Mouse (Mus musculus) lung, adult 10 weeks (tissue): ENCODE data around the gene Fn3krp. TPM values are rescaled to one million over a fixed set of nuclear protein-coding genes. Genes with fewer than 3 reads are reported as not detected.

Source experiments
- polyA plus RNA-seq: library from polyadenylated mRNA; stranded (reverse); fragments of 350-450 nt; fragmentation: Illumina TruSeq; extraction: RNeasy Lipid Tissue Mini Kit (QIAGEN cat#74804); gene quantifications from one replicate; pipeline ENCODE4 v1.2.3, GENCODE M21; 2014; ENCODE audit warnings: low read depth, low replicate concordance; ENCODE audit not compliant: insufficient read depth

The Fn3krp gene
- polyA plus RNA-seq, result 5.9 TPM

DNA sequence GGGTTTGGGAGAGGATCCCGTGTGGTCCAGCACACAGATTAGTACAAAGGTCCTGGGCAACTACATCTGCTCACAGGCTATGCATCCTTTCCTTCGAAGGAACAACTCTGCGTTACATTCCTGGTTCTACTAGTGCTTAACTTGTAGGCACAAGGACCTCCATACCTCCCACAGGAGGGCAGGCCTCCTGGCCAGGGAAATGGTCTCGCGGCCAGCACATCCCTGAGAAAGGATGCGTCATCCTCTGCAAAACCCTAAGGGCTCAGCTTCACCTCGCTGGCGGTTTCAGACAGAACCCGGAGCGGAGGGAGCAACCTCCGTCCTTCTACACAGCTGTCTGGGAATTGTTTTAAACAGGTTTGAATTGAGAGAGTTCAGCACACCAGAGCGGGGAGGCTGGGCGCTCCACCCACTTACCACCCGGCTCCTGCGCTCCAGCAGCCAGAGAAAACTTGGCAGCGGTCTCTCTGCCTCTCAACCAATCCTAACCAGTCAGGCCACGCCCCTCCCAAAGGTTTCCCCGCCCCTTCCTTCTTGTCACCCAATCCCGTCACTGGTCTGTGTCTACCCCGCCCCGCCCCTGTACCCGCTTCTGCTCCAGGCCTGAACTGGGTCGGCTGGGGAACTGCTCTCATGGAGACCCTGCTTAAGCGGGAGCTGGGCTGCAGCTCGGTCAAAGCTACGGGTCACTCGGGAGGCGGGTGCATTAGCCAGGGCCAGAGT lies at the start of gene Fn3krp:
Gene Fn3krp, plus strand, starts transcription at position 572 of the 723 bp plus-strand sequence.

GRCm38 (mm10) chr11:121387750-121388553 lies 33.2 kb upstream of the Fn3krp start, which contains the start of gene Rab40b:
Gene Rab40b, minus strand, starts transcription at chr11:121388251.

GRCm38 (mm10) chr11:121434156-121435155 lies 13.3 kb downstream of the Fn3krp start, which contains the start of gene Fn3k:
Gene Fn3k, plus strand, starts transcription at chr11:121434913.

GRCm38 (mm10) chr11:121451753-121452635 lies 30.8 kb downstream of the Fn3krp start, which contains the start of gene Tbcd:
Gene Tbcd, plus strand, starts transcription at chr11:121451949.

Other genes starting within 250 kb of the Fn3krp start
- 6.6 TPM for gene Hexdc, start 217.0 kb upstream of the Fn3krp start, polyA plus RNA-seq
- gene Ogfod3, start 216.7 kb upstream of the Fn3krp start, polyA plus RNA-seq, result 14.5 TPM
- 40.6 TPM for gene Cybc1, start 192.1 kb upstream of the Fn3krp start, polyA plus RNA-seq
- 4.7 TPM for gene Narf, start 184.1 kb upstream of the Fn3krp start, polyA plus RNA-seq
- gene Foxk2, start 161.4 kb upstream of the Fn3krp start, polyA plus RNA-seq, result 11.0 TPM
- 36.0 TPM for gene Wdr45b, start 67.0 kb upstream of the Fn3krp start, polyA plus RNA-seq
- 2.6 TPM for gene Rab40b, start 33.1 kb upstream of the Fn3krp start, polyA plus RNA-seq
- 3.6 TPM for gene Fn3k, start 13.5 kb downstream of the Fn3krp start, polyA plus RNA-seq
- gene Tbcd, start 30.5 kb downstream of the Fn3krp start, polyA plus RNA-seq, result 20.0 TPM
- gene Zfp750, start 97.9 kb downstream of the Fn3krp start, polyA plus RNA-seq, result 1.1 TPM